Mouse (Mus musculus) CD4-positive naive resting alpha-beta T cell, adult 76 days (primary cell): ENCODE measurements around the gene Epha6. TPM values are rescaled to one million over a fixed set of nuclear protein-coding genes. Genes with fewer than 3 reads are reported as not detected.

ENCODE experiments used
- total RNA-seq: library from RNA; stranded (reverse); gene quantifications from one replicate; pipeline ENCODE4 v1.2.4, GENCODE M21; 2023

The Epha6 gene
- total RNA-seq, result not detected

DNA sequence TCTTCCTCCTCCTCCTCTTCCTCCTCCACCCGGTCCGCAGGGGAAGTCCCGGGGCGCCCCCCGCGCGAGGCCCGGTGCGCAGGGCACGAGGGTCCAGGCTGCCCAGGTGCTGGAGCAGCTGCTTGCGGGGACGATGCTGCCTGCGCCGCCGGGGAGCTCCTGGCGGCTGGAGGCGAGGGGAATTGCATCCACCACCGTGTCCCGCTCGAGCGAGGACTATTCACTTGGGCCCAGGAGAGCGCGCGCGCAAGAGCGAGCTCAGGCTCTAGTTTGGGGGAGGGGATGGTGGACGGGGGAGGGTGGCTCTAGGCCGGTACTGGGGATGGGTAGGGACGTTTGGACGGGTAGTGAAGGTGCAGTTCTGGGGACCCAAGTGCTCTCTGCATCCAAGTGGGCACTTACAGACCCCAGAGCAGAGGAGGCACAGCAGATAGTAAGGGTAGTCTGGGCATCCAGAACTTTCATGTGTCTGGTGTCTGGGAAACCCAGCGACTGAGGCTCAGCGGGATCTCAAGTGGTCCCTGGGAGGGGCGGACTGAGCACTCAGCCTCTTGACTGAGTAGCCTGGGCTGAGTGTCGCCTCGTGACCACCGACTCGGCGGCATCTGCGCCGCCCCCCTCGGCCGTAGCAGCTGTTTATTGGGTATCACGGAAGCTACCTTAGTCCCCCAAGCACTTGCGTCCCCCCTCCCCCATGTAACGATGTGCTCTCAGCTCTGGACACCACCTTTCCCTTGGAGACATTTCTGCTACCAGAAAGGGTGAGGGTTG lies at the start of gene Epha6:
Gene Epha6 (minus strand): TSS at position 471 of the 771 bp plus-strand sequence.

DNA sequence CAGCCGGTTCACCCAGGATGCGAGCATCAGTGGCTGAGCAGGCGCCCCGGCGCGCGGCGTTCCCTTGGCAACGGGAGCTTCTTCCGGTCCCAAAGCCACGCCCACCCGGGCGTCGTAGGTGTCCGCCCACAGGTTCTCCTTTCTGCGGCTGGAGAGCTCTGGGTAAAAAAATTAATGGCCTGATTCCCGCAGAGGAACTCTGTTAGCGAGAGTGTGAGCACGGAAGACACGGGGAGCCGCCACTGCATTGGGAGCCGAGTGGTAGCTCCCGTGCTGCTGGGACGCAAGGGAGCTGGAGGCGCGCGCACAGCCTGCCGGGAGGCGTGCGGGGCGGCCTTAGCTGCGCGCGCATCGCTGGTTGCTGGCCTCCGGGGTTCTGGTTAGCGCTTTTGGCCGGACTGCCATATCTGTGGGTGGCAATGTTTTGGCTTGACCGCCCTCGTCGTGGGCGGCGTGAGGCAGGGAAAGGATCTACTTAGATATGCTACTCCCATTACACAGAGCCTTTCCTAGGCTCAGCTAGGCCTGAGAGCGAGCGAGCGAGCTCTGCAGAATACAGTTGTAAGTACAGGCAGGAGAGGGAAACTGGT lies 966.1 kb downstream of the Epha6 start, which contains the start of gene Arl6:
Gene Arl6 (minus strand): TSS at position 290 of the 590 bp plus-strand sequence.

